Mouse (Mus musculus): ENCODE measurements around the gene Gm20708. TPM values are rescaled to one million over a fixed set of nuclear protein-coding genes. Genes with fewer than 3 reads are reported as not detected.
"Not testable (repeated sequence)": the region's sequence is repeated elsewhere in the genome, so short reads cannot be mapped to it uniquely, and the experiment has no call there.

The Gm20708 gene
- polyA plus RNA-seq, 1 experiment from 2014 or later: 0.21 TPM

DNA sequence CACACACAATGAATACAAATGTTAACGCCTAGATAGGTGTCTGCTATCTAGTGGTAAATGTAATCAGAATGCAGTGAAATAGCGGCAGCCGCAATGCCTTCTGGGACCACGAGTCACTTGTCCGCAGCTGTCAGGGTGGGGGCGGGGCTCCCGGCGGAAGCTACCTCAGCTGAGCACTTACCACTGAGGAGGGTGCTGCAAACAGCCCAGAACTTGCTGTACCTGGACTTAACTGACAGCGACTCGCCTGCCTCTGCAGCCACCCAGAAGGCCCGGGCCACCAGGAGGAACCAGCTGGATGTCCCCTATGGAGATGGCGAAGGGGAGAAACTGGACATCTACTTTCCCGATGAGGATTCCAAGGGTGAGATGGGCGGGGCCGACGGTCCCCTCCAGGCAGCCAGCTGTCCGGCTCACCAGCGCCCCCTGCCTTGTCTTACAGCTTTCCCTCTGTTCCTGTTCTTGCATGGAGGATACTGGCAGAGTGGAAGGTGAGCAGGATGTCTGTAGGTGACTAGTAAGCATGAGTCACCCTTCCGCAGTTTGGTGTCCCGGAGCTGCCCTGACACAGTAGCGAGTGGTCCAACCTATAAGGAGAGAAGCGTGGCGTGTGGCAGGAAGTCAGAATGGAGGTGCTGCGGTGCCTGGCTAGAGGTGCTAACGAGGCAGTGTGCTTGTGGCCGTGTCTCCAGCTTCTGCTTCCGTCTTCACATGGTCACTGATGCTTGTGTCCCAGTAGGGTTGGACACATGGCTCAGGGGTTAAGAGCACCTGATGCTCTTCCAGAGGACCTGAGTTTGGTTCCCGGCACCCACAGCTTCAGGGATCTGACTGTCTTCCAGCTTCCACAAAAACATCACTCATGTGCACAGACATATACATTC lies 22.9 kb downstream of the Gm20708 start:
- no peak overlapping the region for H3K4me3 ChIP-seq (replicated peaks; ENCODE audit: low read depth, low read length)
- TF ChIP-seq CTCF (IDR thresholded peaks at IDR 0.05; ENCODE audit: low read depth): peak; percentile 80
- H3K27me3 ChIP-seq (ENCODE audit: insufficient read depth, low read length): no peaks in the 10 kb centered on the region
- 18% methylated on average over 28 of the region's 28 CpGs for WGBS
- no peak overlapping the region for H3K27ac ChIP-seq
- H3K36me3 ChIP-seq (ENCODE audit: insufficient read depth, low read length): no peaks in the 10 kb centered on the region
- DNase-seq (ENCODE audit: low spot score) (peak; percentile 86), ATAC-seq (replicated peaks; ENCODE audit: low FRiP score, low read depth) (no peak)
- H3K9ac ChIP-seq (ENCODE audit: low read depth, low read length): 0 out of 2 replicates have a peak overlapping the region, but pooled peaks have one; percentile 3
- H3K4me2 ChIP-seq (ENCODE audit: low read length): peak overlapping the region; percentile 50
- peaks cover 13% of the 10 kb centered on the region; the same call in 1 of the 2 replicates for H3K4me1 ChIP-seq (replicated peaks; ENCODE audit: insufficient read depth, low read length)
- no peaks in the 10 kb centered on the region for H3K9me3 ChIP-seq (replicated peaks; ENCODE audit: low read length)

DNA sequence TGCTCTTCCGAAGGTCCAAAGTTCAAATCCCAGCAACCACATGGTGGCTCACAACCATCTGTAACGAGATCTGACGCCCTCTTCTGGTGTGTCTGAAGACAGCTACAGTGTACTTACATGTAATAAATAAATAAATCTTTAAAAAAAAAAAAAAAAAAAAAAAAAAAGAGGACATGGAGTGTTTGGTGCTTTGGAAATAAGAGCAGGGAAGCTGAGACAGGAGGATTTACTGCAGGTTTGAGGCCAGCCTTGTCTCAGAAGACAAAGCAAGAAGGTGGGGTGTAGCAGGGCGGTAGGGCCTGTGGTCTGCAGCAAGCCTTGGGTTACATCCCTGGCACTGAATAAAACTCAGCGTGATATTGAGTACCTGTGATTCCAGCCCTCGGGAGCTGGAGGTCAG lies 24.0 kb downstream of the Gm20708 start:
- not testable (repeated sequence) for H3K4me3 ChIP-seq (replicated peaks; ENCODE audit: low read depth, low read length); H3K36me3 ChIP-seq (ENCODE audit: insufficient read depth, low read length); H3K9ac ChIP-seq (ENCODE audit: low read depth, low read length); H3K9me3 ChIP-seq (replicated peaks; ENCODE audit: low read length); H3K27me3 ChIP-seq (ENCODE audit: insufficient read depth, low read length); H3K4me1 ChIP-seq (replicated peaks; ENCODE audit: insufficient read depth, low read length); H3K4me2 ChIP-seq (ENCODE audit: low read length); ATAC-seq (replicated peaks; ENCODE audit: low FRiP score, low read depth); DNase-seq (ENCODE audit: low spot score); H3K27ac ChIP-seq
- WGBS: 80% methylated on average over 4 of the region's 6 CpGs

DNA sequence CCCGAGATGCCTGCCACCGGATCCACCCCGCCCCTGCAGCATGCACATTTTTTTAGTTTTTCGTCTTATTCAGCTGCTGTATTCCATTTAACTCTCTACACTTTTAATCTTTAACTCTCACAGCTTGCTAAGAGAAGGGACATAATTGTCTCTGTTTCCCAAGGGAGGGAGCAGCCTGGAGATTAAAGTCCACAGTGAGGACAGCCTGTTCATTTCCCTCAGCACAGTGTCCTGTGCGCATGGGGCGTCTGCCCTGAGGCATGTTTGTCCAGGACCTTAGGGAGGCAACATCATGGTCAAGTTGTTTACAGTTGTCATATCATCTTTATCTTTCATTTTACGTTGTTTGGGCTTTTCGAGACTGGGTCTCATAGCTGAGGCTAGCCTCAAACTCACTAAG lies 24.6 kb downstream of the Gm20708 start:
- no peaks in the 10 kb centered on the region for H3K36me3 ChIP-seq (ENCODE audit: insufficient read depth, low read length)
- 85% methylated on average over 8 of the region's 8 CpGs for WGBS
- no peaks in the 10 kb centered on the region for H3K9me3 ChIP-seq (replicated peaks; ENCODE audit: low read length)
- no peak for DNase-seq (ENCODE audit: low spot score)
- H3K4me3 ChIP-seq (replicated peaks; ENCODE audit: low read depth, low read length): no peak overlapping the region
- peak overlapping the region; percentile 60; the same call in 1 of the 2 replicates for H3K27ac ChIP-seq
- no peak; the same call in 1 of the 2 replicates for ATAC-seq (replicated peaks; ENCODE audit: low FRiP score, low read depth)
- TF ChIP-seq CTCF (IDR thresholded peaks at IDR 0.05; ENCODE audit: low read depth): no peak
- H3K27me3 ChIP-seq (ENCODE audit: insufficient read depth, low read length): no peaks in the 10 kb centered on the region
- peaks cover 4% of the 10 kb centered on the region; the same call in 1 of the 2 replicates for H3K4me1 ChIP-seq (replicated peaks; ENCODE audit: insufficient read depth, low read length)
- H3K9ac ChIP-seq (ENCODE audit: low read depth, low read length): no peak overlapping the region
- H3K4me2 ChIP-seq (ENCODE audit: low read length): no peak overlapping the region

DNA sequence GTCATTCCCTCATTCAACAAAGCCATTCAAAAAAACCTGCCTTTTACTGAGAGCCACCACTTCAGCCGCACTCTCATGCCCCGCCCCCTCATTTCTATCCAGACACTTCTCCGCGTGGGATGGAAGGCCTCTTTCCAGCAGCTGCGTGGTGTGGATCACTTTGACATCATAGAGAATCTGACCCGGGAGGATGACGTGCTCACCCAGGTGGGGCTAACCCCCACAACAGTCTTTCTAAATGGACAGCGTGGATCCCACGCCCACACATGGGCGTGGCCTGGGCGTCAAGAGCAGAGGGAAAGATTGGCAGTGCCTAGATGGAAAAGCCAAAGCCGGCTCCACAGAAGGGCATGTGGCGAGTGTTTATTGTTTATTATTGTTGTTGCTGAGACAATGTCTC lies 26.8 kb downstream of the Gm20708 start:
- DNase-seq (ENCODE audit: low spot score): peak; percentile 46
- H3K9ac ChIP-seq (ENCODE audit: low read depth, low read length): no peak overlapping the region
- peak overlapping the region; percentile 30 for H3K4me2 ChIP-seq (ENCODE audit: low read length)
- H3K9me3 ChIP-seq (replicated peaks; ENCODE audit: low read length): no peaks in the 10 kb centered on the region
- 0 out of 2 replicates have a peak, but pooled peaks cover 4% of the 10 kb centered on the region for H3K4me1 ChIP-seq (replicated peaks; ENCODE audit: insufficient read depth, low read length)
- H3K4me3 ChIP-seq (replicated peaks; ENCODE audit: low read depth, low read length): no peak overlapping the region
- no peak; the same call in 1 of the 2 replicates for ATAC-seq (replicated peaks; ENCODE audit: low FRiP score, low read depth)
- H3K27me3 ChIP-seq (ENCODE audit: insufficient read depth, low read length): no peaks in the 10 kb centered on the region
- H3K36me3 ChIP-seq (ENCODE audit: insufficient read depth, low read length): no peaks in the 10 kb centered on the region
- TF ChIP-seq CTCF (IDR thresholded peaks at IDR 0.05; ENCODE audit: low read depth): no peak
- 24% methylated on average over 13 of the region's 13 CpGs for WGBS
- H3K27ac ChIP-seq: no peak overlapping the region

DNA sequence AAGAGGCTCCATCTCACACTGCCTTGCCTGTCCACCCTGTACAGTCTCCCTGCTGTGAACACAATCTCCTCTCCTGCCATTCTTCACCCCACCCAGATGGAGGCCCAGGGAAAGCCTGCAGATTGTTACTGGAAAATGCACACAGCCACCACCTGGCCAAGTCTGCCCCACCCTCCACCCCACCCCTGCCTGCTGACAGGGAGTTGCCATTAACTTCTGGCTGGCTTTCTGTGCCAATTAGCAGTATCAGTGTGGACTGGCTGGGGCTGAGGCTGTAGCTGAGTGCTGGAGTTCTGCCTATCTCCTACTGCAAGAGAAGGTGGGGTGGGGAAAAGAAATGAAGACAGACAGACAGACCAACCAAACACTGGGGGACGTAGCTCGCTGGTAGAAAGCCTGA lies 29.1 kb downstream of the Gm20708 start:
- H3K36me3 ChIP-seq (ENCODE audit: insufficient read depth, low read length): no peaks in the 10 kb centered on the region
- TF ChIP-seq CTCF (IDR thresholded peaks at IDR 0.05; ENCODE audit: low read depth): no peak
- DNase-seq (ENCODE audit: low spot score) (no peak), ATAC-seq (replicated peaks; ENCODE audit: low FRiP score, low read depth) (no peak)
- H3K4me2 ChIP-seq (ENCODE audit: low read length): no peak overlapping the region
- H3K9ac ChIP-seq (ENCODE audit: low read depth, low read length): no peak overlapping the region
- WGBS: 53% methylated on average over 2 of the region's 2 CpGs
- no peaks in the 10 kb centered on the region for H3K27me3 ChIP-seq (ENCODE audit: insufficient read depth, low read length)
- no peak overlapping the region for H3K4me3 ChIP-seq (replicated peaks; ENCODE audit: low read depth, low read length)
- no peaks in the 10 kb centered on the region for H3K4me1 ChIP-seq (replicated peaks; ENCODE audit: insufficient read depth, low read length)
- no peak overlapping the region for H3K27ac ChIP-seq
- no peaks in the 10 kb centered on the region for H3K9me3 ChIP-seq (replicated peaks; ENCODE audit: low read length)

DNA sequence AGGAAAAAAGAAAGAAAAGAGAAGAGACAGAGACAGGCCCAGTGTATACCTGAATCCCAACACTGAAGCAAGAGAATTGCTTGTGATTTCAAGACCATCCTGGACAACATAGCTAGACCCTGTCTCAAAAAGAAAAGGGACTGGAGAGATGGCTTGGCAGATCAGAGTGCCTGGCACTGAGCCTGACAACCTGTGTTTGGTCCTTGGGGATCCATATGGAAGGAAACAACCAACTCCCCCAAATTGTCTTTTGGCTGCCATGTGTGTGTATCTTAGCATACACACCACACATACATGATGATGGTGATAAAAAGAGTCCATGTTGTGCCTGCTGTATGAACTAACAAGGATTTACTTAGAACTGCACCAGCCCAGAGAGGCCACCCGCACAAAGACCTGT lies 29.6 kb downstream of the Gm20708 start:
- Histone ChIP-seq H3K27ac (no peak overlapping the region), H3K4me3 (replicated peaks; ENCODE audit: low read depth, low read length) (no peak overlapping the region), H3K4me2 (ENCODE audit: low read length) (no peak overlapping the region), H3K4me1 (replicated peaks; ENCODE audit: insufficient read depth, low read length) (no peaks in the 10 kb centered on the region), H3K36me3 (ENCODE audit: insufficient read depth, low read length) (no peaks in the 10 kb centered on the region), H3K27me3 (ENCODE audit: insufficient read depth, low read length) (no peaks in the 10 kb centered on the region), H3K9me3 (replicated peaks; ENCODE audit: low read length) (no peaks in the 10 kb centered on the region), H3K9ac (ENCODE audit: low read depth, low read length) (no peak overlapping the region)
- no peak for ATAC-seq (replicated peaks; ENCODE audit: low FRiP score, low read depth)
- 90% methylated on average over 1 of the region's 1 CpGs for WGBS
- no peak for TF ChIP-seq CTCF (IDR thresholded peaks at IDR 0.05; ENCODE audit: low read depth)
- DNase-seq (ENCODE audit: low spot score): no peak
